Mouse (Mus musculus) kidney, adult 9 months (tissue): ENCODE results near the gene Pde4b.
A peak's percentile ranks its signal among the peaks of the same experiment; 100 is the strongest.

Source experiments
- DNase-seq: peaks from one replicate; pipeline ENCODE4 v3.0.0; 2022

Gene Pde4b

GRCm38 (mm10) chr4:102623789-102624611 is 536.7 kb downstream of the Pde4b start:
- DNase-seq: no peak

DNA sequence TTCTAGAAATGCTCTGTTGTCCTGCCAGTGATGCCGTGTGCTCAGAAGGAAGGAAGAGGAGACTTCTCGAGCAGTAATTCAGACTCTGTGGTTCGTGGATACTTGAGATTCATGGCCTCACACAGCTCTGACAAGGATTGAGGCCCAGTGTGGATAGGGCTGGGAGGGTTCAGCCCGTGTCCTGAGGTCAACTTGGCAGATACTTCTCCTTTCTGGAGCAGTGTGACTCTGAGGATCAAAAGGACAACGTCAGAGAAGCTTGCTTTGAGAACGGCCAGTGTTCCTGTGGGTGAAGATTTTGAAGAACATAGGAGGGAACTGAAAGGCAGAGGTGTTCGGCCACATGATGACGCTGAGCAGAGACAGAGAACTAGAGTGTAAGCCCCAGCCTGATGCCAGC is 537.6 kb downstream of the Pde4b start:
- no peak for DNase-seq

DNA sequence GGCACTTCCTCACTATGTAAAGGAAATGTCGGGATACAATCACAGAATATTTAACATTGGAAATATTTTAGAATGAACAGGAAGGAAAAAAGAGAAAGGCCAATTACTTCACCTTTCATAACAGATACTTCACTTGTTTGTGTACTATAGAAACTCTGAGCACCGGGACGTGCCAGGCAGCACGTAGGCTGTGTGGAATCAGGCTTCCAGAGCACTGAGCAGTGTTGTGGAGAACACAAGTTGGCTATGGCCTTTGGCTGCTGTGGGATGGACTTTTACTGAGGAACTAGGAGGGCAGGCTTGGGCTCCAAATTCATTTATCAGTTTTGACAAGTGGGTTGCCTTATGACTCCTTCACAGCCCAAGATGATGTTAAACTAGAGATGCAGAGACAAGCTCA is 540.5 kb downstream of the Pde4b start:
- DNase-seq: no peak

GRCm38 (mm10) chr4:102629621-102630020 is 542.3 kb downstream of the Pde4b start:
- no peak for DNase-seq

- peak; percentile 20 for DNase-seq
Measured at GRCm38 (mm10) chr4:102630261-102630660, 542.9 kb downstream of the Pde4b start.

DNA sequence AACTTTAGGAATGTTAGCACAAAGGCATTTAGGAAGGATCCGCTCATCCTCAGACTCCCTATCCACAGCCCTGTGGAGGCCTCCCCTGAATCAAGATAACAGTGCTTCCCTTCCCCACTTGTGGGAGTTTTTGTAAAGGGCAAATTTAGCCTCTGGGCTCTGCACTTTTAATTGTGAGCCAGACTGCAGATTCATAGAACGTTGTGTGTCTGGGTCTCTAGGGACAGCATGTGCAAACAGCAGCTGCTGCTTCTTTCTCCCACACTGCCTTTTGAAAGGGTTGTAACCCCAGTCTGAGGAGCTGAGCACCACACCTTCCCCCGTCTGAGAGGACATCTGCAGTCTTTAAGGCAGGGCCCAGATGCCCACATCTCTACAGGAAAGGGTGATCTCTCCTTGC is 544.3 kb downstream of the Pde4b start:
- no peak for DNase-seq

- no peak for DNase-seq
Measured at GRCm38 (mm10) chr4:102633241-102633640, 545.9 kb downstream of the Pde4b start.

- DNase-seq: peak; percentile 25
Measured at GRCm38 (mm10) chr4:102635258-102635657, 547.9 kb downstream of the Pde4b start.

DNA sequence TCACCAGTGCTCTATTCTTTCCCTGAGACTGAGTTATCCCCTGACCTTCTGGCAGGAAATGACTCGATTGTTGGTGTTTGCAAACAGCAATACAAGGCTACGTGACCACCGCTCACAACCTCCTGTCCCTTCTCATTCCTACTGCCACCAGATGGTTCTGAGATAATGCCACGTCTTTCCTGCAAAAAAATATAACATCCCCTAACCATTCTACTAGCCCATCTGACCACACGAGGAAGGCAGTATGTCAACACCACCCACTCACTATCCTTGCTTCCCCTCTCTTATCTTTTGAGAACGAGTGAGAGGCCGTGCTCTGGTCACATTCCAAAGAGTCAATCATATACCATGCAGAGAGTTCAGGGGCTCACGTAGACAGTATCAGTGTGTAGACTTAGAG is 548.6 kb downstream of the Pde4b start:
- no peak for DNase-seq

DNA sequence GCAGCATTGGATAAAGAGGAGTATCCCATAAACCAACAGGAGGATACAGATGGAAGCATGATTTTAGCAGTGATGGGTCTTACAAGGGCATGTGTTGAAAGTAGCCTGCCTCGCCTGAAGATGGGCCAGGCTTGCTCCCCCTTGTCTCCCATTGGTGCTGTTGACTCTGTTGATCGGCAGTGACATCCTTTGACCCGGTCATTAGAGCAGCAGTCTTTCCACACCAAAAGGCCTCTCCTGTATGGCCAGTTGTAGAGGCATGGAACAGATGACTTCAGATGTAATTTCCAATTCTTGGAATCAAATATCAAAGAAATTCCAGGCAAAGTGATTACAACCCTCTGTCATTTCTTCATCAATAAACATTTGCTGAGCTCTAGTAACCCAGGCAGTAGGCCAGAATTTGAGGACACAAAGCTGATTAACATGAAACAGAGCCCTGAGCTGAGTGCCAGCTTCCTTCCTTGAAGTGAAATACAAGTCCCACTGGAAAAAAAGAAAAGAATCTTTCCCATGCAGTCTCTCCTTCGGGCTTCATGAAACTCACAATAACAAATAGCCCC is 550.1 kb downstream of the Pde4b start:
- no peak for DNase-seq

DNA sequence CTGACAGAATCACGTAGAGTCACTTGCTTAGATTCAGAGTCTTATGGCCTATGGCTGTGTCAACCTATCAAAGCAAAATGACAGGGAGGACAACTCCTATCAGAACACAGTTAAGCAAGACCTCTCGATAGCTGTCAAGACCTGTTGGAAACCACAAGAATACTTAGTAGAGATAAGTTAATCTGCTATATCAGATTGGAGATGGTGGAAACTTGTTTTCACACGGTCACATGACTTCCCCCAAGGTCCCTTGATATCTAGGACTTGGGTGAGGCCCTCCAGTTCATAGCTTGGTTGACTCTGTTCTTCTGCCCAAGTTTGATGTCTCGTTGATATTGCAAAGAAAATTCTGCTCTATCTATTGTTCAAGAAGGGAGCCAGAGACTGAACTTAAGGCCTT is 553.6 kb downstream of the Pde4b start:
- DNase-seq: no peak

- DNase-seq: no peak
Measured at GRCm38 (mm10) chr4:102644062-102644461, 556.7 kb downstream of the Pde4b start.

DNA sequence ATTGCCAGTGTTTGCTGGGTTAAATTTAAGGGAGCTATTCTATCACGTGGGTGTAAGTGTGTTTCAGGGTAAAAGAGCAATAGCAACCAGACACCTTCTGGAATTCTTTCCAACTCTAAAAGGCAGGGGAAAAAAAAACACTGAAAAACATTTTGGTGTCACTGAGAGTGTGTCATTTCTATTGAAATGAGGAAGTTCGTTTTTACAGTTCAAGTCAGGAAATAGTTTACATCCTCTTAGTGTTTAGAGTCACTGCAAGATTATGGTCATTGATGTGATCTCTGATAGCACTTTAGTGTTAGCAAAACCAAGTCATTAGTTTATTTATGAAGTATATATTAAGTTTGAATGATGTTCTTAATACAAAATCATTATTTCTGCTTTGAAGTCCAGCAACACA is 559.7 kb downstream of the Pde4b start:
- no peak for DNase-seq

GRCm38 (mm10) chr4:102655331-102655730 is 568.0 kb downstream of the Pde4b start:
- no peak for DNase-seq

GRCm38 (mm10) chr4:102656494-102657036 is 569.2 kb downstream of the Pde4b start:
- DNase-seq: peak; percentile 65
